Mouse (Mus musculus): ENCODE measurements at regions not wholly inside any gene's neighbourhood (a gene's known extent, or its start where the extent isn't known, plus 50 kb on each side); places are given as distances from the start of the nearest gene placed in this dataset.

- ATAC-seq (replicated peaks in 1 of 2; ENCODE audit: insufficient read depth in 1 of 2, low FRiP score in 2 of 2, low TSS enrichment in 1 of 2, low read depth in 1 of 2, poor library complexity in 2 of 2, severe bottlenecking in 2 of 2) = no peak
Measured at GRCm38 (mm10) chr1:168549807-168550435, 117.9 kb upstream of the Pbx1 start.

DNA sequence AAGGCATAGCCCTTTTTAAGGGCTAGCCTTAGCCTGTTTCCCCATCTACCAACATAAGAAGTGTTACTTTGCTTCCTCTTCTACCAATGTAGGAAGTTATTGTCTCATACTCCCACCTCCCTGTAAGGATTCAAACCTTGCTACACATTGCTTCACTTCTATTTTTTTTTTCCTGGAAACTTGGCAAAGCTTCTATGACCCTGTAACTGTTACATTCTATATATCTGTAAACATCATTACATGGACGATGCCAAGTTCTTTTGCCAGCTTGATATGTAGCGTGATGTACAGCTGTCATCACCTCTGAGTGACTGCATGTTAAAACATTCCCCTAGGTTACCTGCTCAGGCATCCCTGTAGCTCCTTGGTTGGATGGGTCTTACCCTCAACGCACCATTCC is 114.1 kb upstream of the Pbx1 start:
- ATAC-seq (replicated peaks in 1 of 2; ENCODE audit: insufficient read depth in 1 of 2, low FRiP score in 2 of 2, low TSS enrichment in 1 of 2, low read depth in 1 of 2, poor library complexity in 2 of 2, severe bottlenecking in 2 of 2) = no peak

DNA sequence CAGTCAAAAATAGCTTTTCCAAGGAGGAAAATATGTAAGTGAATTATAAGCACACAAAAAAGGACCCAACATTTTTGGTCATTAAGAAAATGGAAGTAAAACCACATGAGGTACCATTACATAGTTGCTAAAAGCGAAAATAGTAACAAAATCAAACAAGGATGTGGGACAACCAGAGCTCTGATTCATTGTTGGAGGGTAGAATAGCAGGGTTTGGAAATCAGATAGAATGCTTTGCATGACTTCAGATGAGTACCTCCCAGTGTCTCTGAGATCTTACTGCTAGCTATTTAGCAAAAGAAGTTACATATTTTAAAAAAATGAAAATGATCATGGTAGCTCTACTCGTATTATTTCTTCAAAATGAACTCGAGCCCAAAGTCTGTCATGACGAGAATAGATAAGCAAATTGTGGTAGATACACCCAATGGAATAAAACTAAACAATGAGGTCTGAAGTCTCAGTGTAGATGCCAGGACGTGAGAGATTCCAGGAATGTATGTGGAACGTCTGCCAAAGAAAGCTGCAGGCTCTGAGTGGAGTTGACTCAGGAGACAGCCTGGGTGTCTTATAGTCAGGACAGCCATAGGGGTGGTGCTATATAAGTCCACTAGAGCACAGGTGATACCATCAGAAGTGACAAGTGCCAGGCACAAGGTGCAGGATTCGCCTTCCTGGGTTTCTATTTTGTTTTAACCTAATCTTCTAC is 113.2 kb upstream of the Pbx1 start:
- no peak for ATAC-seq (replicated peaks in 1 of 2; ENCODE audit: insufficient read depth in 1 of 2, low FRiP score in 2 of 2, low TSS enrichment in 1 of 2, low read depth in 1 of 2, poor library complexity in 2 of 2, severe bottlenecking in 2 of 2)

DNA sequence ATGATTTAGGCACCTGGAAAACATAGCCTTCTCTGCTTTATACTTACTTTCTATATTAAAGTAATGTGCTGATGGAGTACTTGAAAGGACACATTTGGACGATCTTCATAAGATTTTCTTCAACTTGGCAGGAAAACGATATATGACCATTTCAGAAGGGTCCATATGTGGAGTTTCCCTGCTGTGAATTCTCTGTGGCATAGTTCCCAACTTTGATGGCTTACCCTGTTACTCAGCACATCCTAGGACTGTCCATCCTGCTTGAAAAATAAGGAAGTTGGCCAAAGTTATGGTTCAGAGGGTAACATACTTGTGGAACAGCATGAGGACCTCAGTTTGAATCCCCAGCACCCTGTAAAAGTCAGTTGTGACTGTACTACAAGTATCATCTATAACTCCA is 109.2 kb upstream of the Pbx1 start:
- ATAC-seq (replicated peaks in 1 of 2; ENCODE audit: insufficient read depth in 1 of 2, low FRiP score in 2 of 2, low TSS enrichment in 1 of 2, low read depth in 1 of 2, poor library complexity in 2 of 2, severe bottlenecking in 2 of 2) = no peak

- ATAC-seq (replicated peaks in 1 of 2; ENCODE audit: insufficient read depth in 1 of 2, low FRiP score in 2 of 2, low TSS enrichment in 1 of 2, low read depth in 1 of 2, poor library complexity in 2 of 2, severe bottlenecking in 2 of 2) = no peak
Measured at GRCm38 (mm10) chr1:168518087-168518486, 86.0 kb upstream of the Pbx1 start.

DNA sequence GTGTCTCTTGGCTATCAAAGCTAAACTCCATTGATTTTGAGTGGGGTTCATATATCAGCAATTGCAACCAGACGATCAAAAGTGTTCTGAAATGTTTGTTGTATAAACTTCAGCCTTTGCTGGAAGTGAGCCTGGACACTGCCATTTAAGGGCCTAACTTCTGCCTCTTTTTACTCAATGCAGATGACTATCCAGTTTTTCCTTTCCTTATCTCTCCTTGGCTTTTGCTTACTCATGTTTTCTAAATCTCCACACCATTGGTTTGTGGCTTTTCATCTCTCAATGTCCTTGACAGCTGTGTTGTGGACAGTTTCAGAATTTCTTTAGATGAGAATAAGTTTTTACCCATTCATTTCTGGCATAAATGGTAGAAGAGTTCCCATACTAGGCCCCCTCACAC is 74.3 kb upstream of the Pbx1 start:
- ATAC-seq (replicated peaks in 1 of 2; ENCODE audit: insufficient read depth in 1 of 2, low FRiP score in 2 of 2, low TSS enrichment in 1 of 2, low read depth in 1 of 2, poor library complexity in 2 of 2, severe bottlenecking in 2 of 2) = no peak

DNA sequence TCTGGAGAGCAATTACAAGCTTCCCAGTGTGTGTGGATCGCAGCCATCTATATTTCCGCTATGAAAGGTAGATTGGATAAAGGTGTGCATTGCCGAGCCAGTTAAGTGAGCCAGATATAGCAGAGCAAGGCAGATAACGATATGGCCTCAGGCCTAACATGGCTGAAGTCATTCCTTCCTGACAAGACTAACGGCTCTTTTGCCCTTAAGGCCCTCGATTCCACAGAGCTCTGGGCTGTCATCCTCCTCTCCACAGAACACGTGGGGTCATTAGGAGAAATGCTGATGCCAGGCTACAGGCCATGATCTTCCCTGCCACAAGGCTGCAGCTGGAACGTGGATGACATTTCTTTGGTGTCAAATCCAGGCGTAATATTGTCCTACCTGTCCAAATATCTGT is 72.7 kb upstream of the Pbx1 start:
- no peak for ATAC-seq (replicated peaks in 1 of 2; ENCODE audit: insufficient read depth in 1 of 2, low FRiP score in 2 of 2, low TSS enrichment in 1 of 2, low read depth in 1 of 2, poor library complexity in 2 of 2, severe bottlenecking in 2 of 2)

- no peak for ATAC-seq (replicated peaks in 1 of 2; ENCODE audit: insufficient read depth in 1 of 2, low FRiP score in 2 of 2, low TSS enrichment in 1 of 2, low read depth in 1 of 2, poor library complexity in 2 of 2, severe bottlenecking in 2 of 2)
Measured at GRCm38 (mm10) chr1:168502266-168502665, 70.2 kb upstream of the Pbx1 start.

DNA sequence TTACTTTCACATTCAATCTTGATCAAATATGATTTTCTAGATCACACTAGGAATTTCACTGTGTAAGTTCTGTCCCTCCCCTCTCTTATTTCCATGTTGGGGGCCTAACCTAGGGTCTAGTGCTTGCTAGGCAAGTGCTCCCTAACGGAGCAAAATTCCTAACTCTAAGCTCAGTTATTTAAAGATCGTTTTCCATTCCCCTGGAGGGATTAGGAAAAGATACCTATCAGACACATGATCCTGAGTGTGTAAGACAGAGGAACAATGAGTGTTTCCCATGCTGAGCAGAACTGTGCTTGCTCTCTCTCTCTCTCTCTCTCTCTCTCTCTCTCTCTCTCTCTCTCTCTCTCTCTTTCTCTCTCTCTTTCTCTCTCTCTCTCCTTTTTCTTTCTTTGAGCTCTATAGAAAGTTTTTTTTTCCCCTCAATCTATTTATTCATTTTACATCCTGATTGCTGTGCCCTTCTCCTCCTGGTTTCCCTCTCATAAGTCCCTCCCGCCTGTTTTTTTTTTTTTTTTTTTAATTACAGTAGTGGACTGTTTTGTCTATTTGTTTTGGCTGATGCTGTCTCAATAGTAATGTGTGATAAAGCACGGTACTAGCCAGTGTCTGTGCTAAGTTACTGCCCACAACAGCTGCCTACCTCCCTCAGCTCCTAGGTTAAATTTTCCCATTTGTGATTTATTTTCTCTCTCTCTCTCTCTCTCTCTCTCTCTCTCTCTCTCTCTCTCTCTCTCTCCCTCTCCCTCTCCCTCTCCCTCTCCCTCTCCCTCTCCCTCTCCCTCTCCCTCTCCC is 69.5 kb upstream of the Pbx1 start:
- no peak for ATAC-seq (replicated peaks in 1 of 2; ENCODE audit: insufficient read depth in 1 of 2, low FRiP score in 2 of 2, low TSS enrichment in 1 of 2, low read depth in 1 of 2, poor library complexity in 2 of 2, severe bottlenecking in 2 of 2)

- ATAC-seq (replicated peaks in 1 of 2; ENCODE audit: insufficient read depth in 1 of 2, low FRiP score in 2 of 2, low TSS enrichment in 1 of 2, low read depth in 1 of 2, poor library complexity in 2 of 2, severe bottlenecking in 2 of 2) = no peak
Measured at GRCm38 (mm10) chr1:168497801-168498200, 65.7 kb upstream of the Pbx1 start.

DNA sequence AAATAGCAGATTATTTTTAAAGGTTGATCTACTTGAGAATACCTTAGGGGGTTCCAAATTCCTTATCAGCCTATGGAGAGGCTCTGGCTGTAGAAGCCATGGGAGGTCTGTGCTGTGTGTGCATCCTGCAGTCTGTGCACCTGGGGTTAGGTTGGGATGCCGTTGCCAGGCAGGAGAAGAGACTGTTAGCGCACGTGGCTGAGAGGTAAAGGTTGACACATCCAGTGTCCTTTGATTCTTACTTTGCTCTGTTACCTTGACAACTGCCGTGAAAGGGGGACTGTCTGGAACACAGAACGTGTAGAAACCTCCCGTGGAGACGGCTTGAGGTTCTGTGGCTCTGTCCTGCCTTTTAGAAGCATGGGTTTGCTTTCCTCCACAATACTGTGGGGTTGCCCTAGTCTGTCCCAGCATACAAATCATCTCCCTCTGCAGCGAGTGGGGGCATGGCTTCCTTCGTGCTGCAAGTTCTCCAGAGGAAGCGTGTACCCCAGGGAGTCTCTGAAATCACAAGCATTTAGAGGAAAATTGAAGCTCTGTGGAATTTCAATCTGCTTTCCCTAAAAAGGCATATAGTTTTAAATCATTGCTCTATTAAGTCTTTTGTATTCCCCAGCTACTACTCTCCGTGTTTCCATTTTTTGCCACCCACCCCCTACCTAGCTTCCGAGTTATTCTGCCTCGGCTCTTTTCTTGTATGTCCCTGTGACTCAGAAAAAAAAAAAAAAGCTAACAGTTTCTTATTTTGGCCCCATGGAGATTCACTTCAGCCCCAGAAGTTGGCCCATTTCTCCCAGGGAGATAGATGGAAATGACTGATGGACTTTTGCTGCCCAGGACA is 63.8 kb upstream of the Pbx1 start:
- ATAC-seq (replicated peaks in 1 of 2; ENCODE audit: insufficient read depth in 1 of 2, low FRiP score in 2 of 2, low TSS enrichment in 1 of 2, low read depth in 1 of 2, poor library complexity in 2 of 2, severe bottlenecking in 2 of 2) = no peak

GRCm38 (mm10) chr1:168487492-168487891 is 55.4 kb upstream of the Pbx1 start:
- ATAC-seq (replicated peaks in 1 of 2; ENCODE audit: insufficient read depth in 1 of 2, low FRiP score in 2 of 2, low TSS enrichment in 1 of 2, low read depth in 1 of 2, poor library complexity in 2 of 2, severe bottlenecking in 2 of 2) = no peak

DNA sequence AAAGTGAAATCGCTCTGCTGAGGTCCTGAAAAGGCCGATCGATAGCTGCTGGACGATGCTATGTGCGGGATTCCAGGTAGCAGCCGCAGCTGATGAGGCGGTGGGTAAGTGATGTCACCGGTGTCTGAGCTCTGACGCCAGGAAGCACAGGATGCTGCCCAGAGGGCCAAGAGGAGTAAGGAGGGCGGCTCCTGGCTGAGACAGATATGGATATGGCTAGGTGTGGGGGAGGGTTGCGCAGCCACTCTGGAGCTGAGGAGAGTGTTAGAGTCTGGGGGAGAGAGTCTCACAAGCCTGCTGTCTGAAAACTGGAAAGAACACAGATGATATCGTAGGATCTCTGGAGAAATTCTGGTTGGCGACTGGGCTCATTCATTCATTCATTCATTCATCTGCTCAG is 51.6 kb upstream of the Pbx1 start:
- ATAC-seq (replicated peaks in 1 of 2; ENCODE audit: insufficient read depth in 1 of 2, low FRiP score in 2 of 2, low TSS enrichment in 1 of 2, low read depth in 1 of 2, poor library complexity in 2 of 2, severe bottlenecking in 2 of 2) = no peak

All from hematopoietic stem cell, adult 5-6 weeks (primary cell).